Mouse (Mus musculus) spleen, postnatal 14 days (tissue): ENCODE data around the gene Fry.
A peak's percentile ranks its signal among the peaks of the same experiment; 100 is the strongest.

ENCODE experiments used
- DNase-seq, 2 experiments: peaks; one replicate each; pipeline ENCODE4 v3.0.0; 2021 to 2022; ENCODE audit warnings: low spot score in 2 of 2

The Fry gene

GRCm38 (mm10) chr5:150118455-150119241 is at the start of gene Fry:
Gene Fry (plus strand): TSS chr5:150118645.
- peak; percentile 93 to 95 for DNase-seq

- DNase-seq = no peak
Measured at GRCm38 (mm10) chr5:150070086-150070485, 48.4 kb upstream of the Fry start.

- no peak for DNase-seq
Measured at GRCm38 (mm10) chr5:150071738-150072137, 46.7 kb upstream of the Fry start.

- no peak for DNase-seq
Measured at GRCm38 (mm10) chr5:150079866-150080797, 38.3 kb upstream of the Fry start.

- DNase-seq = no peak
Measured at GRCm38 (mm10) chr5:150082696-150083095, 35.7 kb upstream of the Fry start.

- DNase-seq = no peak
Measured at GRCm38 (mm10) chr5:150083190-150083589, 35.3 kb upstream of the Fry start.

GRCm38 (mm10) chr5:150097620-150098019 is 20.8 kb upstream of the Fry start:
- peak in 1 of 2 experiments; percentile 33 for DNase-seq

- no peak for DNase-seq
Measured at GRCm38 (mm10) chr5:150098754-150099153, 19.7 kb upstream of the Fry start.

GRCm38 (mm10) chr5:150101789-150102188 is 16.7 kb upstream of the Fry start:
- DNase-seq = no peak

GRCm38 (mm10) chr5:150106358-150106757 is 12.1 kb upstream of the Fry start:
- DNase-seq = no peak

GRCm38 (mm10) chr5:150111236-150111635 is 7.2 kb upstream of the Fry start:
- DNase-seq = no peak

- DNase-seq = peak in 1 of 2 experiments; percentile 37
Measured at GRCm38 (mm10) chr5:150114007-150114406, 4.4 kb upstream of the Fry start.

- no peak for DNase-seq
Measured at GRCm38 (mm10) chr5:150114778-150115177, 3.7 kb upstream of the Fry start.

GRCm38 (mm10) chr5:150115271-150116092 is 3.0 kb upstream of the Fry start:
- no peak for DNase-seq

- DNase-seq = no peak
Measured at GRCm38 (mm10) chr5:150116216-150116905, 2.1 kb upstream of the Fry start.

- DNase-seq = peak in 1 of 2 experiments; percentile 44
Measured at GRCm38 (mm10) chr5:150116906-150117216, 1.6 kb upstream of the Fry start.

GRCm38 (mm10) chr5:150118124-150118454 is 356 bp upstream of the Fry start:
- DNase-seq = no peak

- no peak for DNase-seq
Measured at GRCm38 (mm10) chr5:150120676-150121075, 2.2 kb downstream of the Fry start.

GRCm38 (mm10) chr5:150122095-150122494 is 3.6 kb downstream of the Fry start:
- DNase-seq = no peak

GRCm38 (mm10) chr5:150122571-150122970 is 4.1 kb downstream of the Fry start:
- no peak for DNase-seq

- no peak for DNase-seq
Measured at GRCm38 (mm10) chr5:150125920-150126319, 7.5 kb downstream of the Fry start.
